In the genomic region with DNA sequence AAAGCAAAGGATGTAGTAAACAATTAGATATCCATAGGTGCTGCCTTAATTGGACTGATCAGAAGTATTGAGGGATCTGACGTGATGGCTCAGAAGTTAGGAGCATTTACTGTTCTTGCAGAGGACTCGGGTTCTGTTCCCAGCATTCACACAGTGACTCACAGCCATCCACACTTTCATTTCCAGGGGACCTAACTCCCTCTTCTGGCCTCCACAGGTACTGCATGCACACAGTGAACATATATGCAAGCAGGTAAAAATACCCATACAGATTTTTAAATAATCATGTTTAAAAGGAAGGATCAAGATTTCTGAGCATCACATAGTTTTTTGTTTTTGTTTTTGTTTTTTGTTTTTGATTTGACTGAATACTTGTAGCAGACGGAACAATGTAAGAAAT, we compare ENCODE assay signal across 22 mouse cellular contexts.
A peak's percentile ranks its signal among the peaks of the same experiment; 100 is the strongest.
DNase-seq lines count a peak whose midpoint lies in the region; ATAC-seq and TF ChIP-seq lines count a peak whose summit lies in the region.
"Had no signal": no experiment of that assay in that cellular context is flagged by ENCODE, and none has a peak within 500 bp of the region (broad histone marks: within the 10 kb centered on the region; RNA-seq: fewer than 3 reads in every experiment).

No protein-coding gene starts in this region.

- H3K36me3 ChIP-seq in testis, adult 2 months (ENCODE audit: control insufficient read depth, insufficient read depth, low read length), result no peaks in the 10 kb centered on the region
- H3K36me3 ChIP-seq: heart, embryonic 10.5 days; liver, embryonic 15.5 days; midbrain, embryonic 10.5 days had no signal

- peak; percentile 8 for DNase-seq in CD4-positive, CD25-positive, alpha-beta regulatory T cell, adult 2 months (ENCODE audit: low read depth, low spot score)
- no peak for DNase-seq in layer of hippocampus, adult 2 months (ENCODE audit: low spot score in 2 of 2)
- no peak for DNase-seq in layer of hippocampus, adult 9-10 months (ENCODE audit: low spot score)
- DNase-seq in testis, postnatal 10 days (ENCODE audit: low spot score), result no peak
- DNase-seq in frontal cortex, postnatal 10 days (ENCODE audit: low spot score in 2 of 2), result no peak
- DNase-seq in spleen, postnatal 4 days (ENCODE audit: low spot score in 2 of 2), result no peak
- DNase-seq: adrenal gland, adult 2 months; gastrocnemius, postnatal 14 days; kidney, adult 9 months; kidney, postnatal 4 days; lung, postnatal 4 days; right cerebral cortex, postnatal 25 days; thymus, postnatal 4 days had no signal

- TF ChIP-seq POLR2A in testis, adult 2 months (IDR thresholded peaks at IDR 0.05; ENCODE audit: control insufficient read depth, low read depth, low read length), result no peak

- H3K27me3 ChIP-seq in testis, adult 2 months (ENCODE audit: control insufficient read depth, insufficient read depth, low read length), result no peaks in the 10 kb centered on the region
- H3K27me3 ChIP-seq: liver, embryonic 15.5 days; neural tube, embryonic 13.5 days had no signal

- H3K4me3 ChIP-seq in layer of hippocampus, adult 2 months, result no peak overlapping the region
- H3K4me3 ChIP-seq in testis, adult 2 months (ENCODE audit: control insufficient read depth, low read depth, low read length), result no peak overlapping the region
- H3K4me3 ChIP-seq: erythroblast, embryonic 14.5 days; heart, embryonic 10.5 days; liver, embryonic 15.5 days; midbrain, embryonic 10.5 days; neural tube, embryonic 13.5 days had no signal

- H3K4me1 ChIP-seq in testis, adult 2 months (ENCODE audit: control insufficient read depth, insufficient read depth, low read length), result no peaks in the 10 kb centered on the region; the same call in 1 of the 2 replicates
- H3K4me1 ChIP-seq: liver, embryonic 15.5 days; midbrain, embryonic 10.5 days had no signal

- no peak for ATAC-seq in CD4-positive, CD25-positive, alpha-beta regulatory T cell, adult 4 months
- ATAC-seq: forebrain, embryonic 14.5 days; hindbrain, embryonic 16.5 days had no signal

- no peak overlapping the region for H3K27ac ChIP-seq in layer of hippocampus, adult 2 months
- no peak overlapping the region for H3K27ac ChIP-seq in testis, adult 2 months (ENCODE audit: control insufficient read depth, insufficient read depth, low read depth, low read length)
- H3K27ac ChIP-seq: heart, embryonic 10.5 days; liver, embryonic 15.5 days; midbrain, embryonic 10.5 days; neural tube, embryonic 13.5 days had no signal

- peak; percentile 74 for TF ChIP-seq CTCF in layer of hippocampus, adult 2 months (conservative IDR thresholded peaks at IDR 0.05)
- TF ChIP-seq CTCF in testis, adult 2 months (IDR thresholded peaks at IDR 0.05; ENCODE audit: control insufficient read depth, insufficient read depth, insufficient replicate concordance, low read depth, low read length), result peak; percentile 30; the same call in 1 of the 2 replicates
